Mouse (Mus musculus) kidney, adult 2 months (tissue): ENCODE results near the gene Piezo1. TPM values are rescaled to one million over a fixed set of nuclear protein-coding genes. Genes with fewer than 3 reads are reported as not detected.
"Not testable (repeated sequence)": the region's sequence is repeated elsewhere in the genome, so short reads cannot be mapped to it uniquely, and the experiment has no call there.

ENCODE experiments used
- DNase-seq: peaks from one replicate; pipeline ENCODE4 v3.0.0; 2021
- H3K27ac ChIP-seq: fragments of 200-500 bp; 2 replicates; pipeline ENCODE4 v1.5.1; 2012; ENCODE audit warnings: low read depth, low read length, control low read depth, inconsistent platforms; ENCODE audit not compliant: insufficient read depth
- H3K27me3 ChIP-seq: fragments of 200-500 bp; replicated peaks from 2 replicates; pipeline ENCODE4 v1.6.1; 2012; ENCODE audit warnings: mild to moderate bottlenecking, moderate library complexity, low read length, inconsistent platforms; ENCODE audit not compliant: control insufficient read depth, insufficient read depth
- H3K36me3 ChIP-seq: fragments of 200-500 bp; 2 replicates; pipeline ENCODE4 v1.6.1; 2012; ENCODE audit warnings: mild to moderate bottlenecking, moderate library complexity, low read length, inconsistent platforms; ENCODE audit not compliant: control insufficient read depth, insufficient read depth
- H3K4me1 ChIP-seq: fragments of 200-500 bp; 2 replicates; pipeline ENCODE4 v1.6.1; 2011; ENCODE audit warnings: low read length; ENCODE audit not compliant: control insufficient read depth, insufficient read depth
- H3K4me3 ChIP-seq: fragments of 200-500 bp; 2 replicates; pipeline ENCODE4 v1.5.1; 2011; ENCODE audit warnings: mild to moderate bottlenecking, low read depth, low read length, control low read depth; ENCODE audit not compliant: insufficient read depth
- CTCF ChIP-seq: fragments of 200-500 bp; conservative IDR thresholded peaks from 2 replicates; pipeline ENCODE4 v1.5.1; 2011; ENCODE audit warnings: low read depth, mild to moderate bottlenecking, control low read depth, low read length, moderate library complexity, mixed read lengths; ENCODE audit not compliant: insufficient read depth, insufficient read length
- POLR2A ChIP-seq: fragments of 200-500 bp; IDR thresholded peaks from one replicate; pipeline ENCODE4 v1.6.1; 2011; ENCODE audit warnings: low read depth, low read length, control low read depth
- WGBS: fragments of 180-500 bp; shearing (Covaris S2); methylation state at CpG from one replicate; pipeline ENCODE4 v1.1.7; 2018; 5-methylcytosine and 5-hydroxymethylcytosine counted together
- polyA plus RNA-seq: library from polyadenylated mRNA; depleted of rRNA; stranded (reverse); fragments of >200 nt; gene quantifications from 2 replicates; pipeline ENCODE4 v1.2.3, GENCODE M21; 2012

Piezo1 gene
- polyA plus RNA-seq, 1 experiment = 102 TPM

DNA sequence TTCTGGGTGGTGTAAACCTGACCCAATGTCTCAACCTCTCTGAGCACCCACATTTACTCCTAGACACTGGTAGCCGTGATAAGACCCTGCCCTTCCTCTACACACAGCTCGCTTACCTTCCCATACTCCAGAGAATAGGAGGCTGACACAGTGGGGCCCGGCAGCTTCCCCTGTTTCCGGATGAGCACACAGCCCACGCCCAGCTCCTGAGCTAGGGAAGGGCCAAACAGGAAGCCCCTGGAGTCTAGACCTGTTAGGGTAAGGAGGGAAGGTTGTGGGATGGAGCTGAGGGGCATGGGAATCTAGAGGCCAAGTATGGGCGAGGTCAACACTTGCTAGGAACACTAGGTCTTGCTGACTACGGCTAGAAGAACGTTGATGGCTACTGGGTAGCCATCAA, 24.2 kb upstream of the Piezo1 start:
- Histone ChIP-seq H3K36me3 (no peaks in the 10 kb centered on the region), H3K4me3 (peak overlapping the region; percentile 68; the same call in 1 of the 2 replicates), H3K27me3 (no peaks in the 10 kb centered on the region), H3K4me1 (peaks cover 19% of the 10 kb centered on the region), H3K27ac (no peak overlapping the region)
- TF ChIP-seq CTCF = no peak
- no peak for TF ChIP-seq POLR2A
- WGBS = 46% methylated on average over 8 of the region's 8 CpGs
- no peak for DNase-seq

DNA sequence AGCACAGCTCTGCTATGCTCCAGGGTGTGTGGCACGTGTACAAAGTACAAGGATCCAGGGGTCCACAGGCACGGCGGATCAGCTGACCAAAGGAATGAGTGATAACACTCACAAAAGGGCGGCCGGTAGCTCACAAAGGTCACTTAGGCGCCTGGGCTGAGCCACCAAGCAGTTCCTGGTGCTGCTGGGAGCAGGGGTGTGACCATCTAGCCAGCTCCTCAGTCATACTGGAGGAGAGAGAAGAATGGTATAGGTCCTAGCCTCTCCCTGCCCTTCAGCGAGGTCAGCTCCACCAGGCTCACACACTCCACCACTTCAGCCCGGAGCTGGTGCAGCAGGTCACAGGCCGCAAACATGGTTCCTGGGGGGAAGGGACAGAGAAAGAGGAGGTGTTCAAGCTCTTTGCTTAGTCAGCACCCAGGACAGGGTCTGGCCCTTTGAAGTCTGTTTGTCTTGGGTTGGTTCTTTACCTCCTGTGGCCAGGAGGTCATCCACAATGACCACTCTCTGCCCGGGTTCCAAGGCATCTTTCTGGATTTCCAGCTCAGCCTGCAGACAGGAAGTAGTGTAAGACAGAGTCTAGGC, 23.6 kb upstream of the Piezo1 start:
- 27% methylated on average over 10 of the region's 10 CpGs for WGBS
- Histone ChIP-seq H3K4me1 (peaks cover 19% of the 10 kb centered on the region), H3K27me3 (no peaks in the 10 kb centered on the region), H3K4me3 (no peak overlapping the region), H3K27ac (peak overlapping the region; percentile 7; the same call in 1 of the 2 replicates), H3K36me3 (no peaks in the 10 kb centered on the region)
- TF ChIP-seq POLR2A = no peak
- TF ChIP-seq CTCF = no peak
- peak; percentile 67 for DNase-seq

DNA sequence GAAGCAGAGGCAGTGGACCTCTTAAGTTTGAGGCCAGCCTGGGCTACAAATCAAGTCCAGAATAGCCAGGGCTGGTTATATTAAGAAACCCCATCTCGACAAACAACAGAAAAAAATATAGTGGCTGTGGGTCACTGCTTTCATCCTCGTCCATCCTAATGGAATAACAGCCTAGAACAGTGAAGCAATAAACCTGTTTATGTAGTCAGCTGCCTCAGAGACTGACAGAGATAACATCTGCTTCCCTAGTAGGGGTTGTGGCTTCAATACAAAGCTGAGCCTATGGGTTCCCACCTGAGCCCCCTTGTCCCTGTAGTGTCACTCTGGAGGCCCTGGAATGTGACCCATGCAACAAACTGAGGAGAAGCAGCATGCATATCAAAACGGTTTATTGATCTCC, 23.1 kb upstream of the Piezo1 start:
- Histone ChIP-seq H3K27me3 (no peaks in the 10 kb centered on the region), H3K4me1 (peaks cover 19% of the 10 kb centered on the region), H3K27ac (no peak overlapping the region), H3K36me3 (no peaks in the 10 kb centered on the region), H3K4me3 (no peak overlapping the region)
- no peak for DNase-seq
- 21% methylated on average over 3 of the region's 3 CpGs for WGBS
- TF ChIP-seq POLR2A (no peak), CTCF (no peak)

- TF ChIP-seq CTCF = no peak
- TF ChIP-seq POLR2A = no peak
- DNase-seq = no peak
- WGBS = 70% methylated on average over 9 of the region's 9 CpGs
- Histone ChIP-seq H3K27me3 (no peaks in the 10 kb centered on the region), H3K4me1 (peaks cover 19% of the 10 kb centered on the region), H3K36me3 (no peaks in the 10 kb centered on the region), H3K4me3 (no peak overlapping the region), H3K27ac (no peak overlapping the region)
Observed at GRCm38 (mm10) chr8:122573577-122573976, 22.4 kb upstream of the Piezo1 start.

DNA sequence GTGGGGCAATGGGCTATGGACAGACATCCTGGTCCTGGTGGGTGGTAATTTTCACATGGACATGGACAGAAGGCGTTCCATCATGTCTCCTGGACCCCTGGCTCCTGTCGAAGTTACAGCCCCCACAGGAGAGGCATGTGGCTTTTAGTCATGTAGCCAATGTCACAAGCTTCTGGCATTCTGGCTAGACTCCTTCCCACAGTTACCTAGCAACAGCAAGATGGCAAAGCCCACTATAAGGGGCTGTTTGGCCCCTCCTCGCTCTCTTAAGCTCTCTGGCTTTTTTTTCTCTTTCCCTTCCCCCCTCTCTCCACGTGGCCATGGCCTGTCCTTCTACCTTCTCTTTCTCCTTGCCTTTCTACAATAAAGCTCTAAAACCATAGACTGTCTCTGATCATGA, 22.0 kb upstream of the Piezo1 start:
- H3K27ac ChIP-seq, H3K27me3 ChIP-seq, H3K36me3 ChIP-seq, H3K4me3 ChIP-seq, DNase-seq: not testable (repeated sequence)
- peaks cover 19% of the 10 kb centered on the region for H3K4me1 ChIP-seq
- WGBS = 60% methylated on average over 4 of the region's 4 CpGs

- H3K4me3 ChIP-seq = no peak overlapping the region
- H3K27me3 ChIP-seq = no peaks in the 10 kb centered on the region
- H3K36me3 ChIP-seq = no peaks in the 10 kb centered on the region
- H3K4me1 ChIP-seq = peaks cover 19% of the 10 kb centered on the region
- DNase-seq = peak; percentile 84
- TF ChIP-seq CTCF = no peak
- no peak for TF ChIP-seq POLR2A
- no peak overlapping the region for H3K27ac ChIP-seq
- 70% methylated on average over 3 of the region's 3 CpGs for WGBS
Observed at GRCm38 (mm10) chr8:122572751-122573150, 21.6 kb upstream of the Piezo1 start.

DNA sequence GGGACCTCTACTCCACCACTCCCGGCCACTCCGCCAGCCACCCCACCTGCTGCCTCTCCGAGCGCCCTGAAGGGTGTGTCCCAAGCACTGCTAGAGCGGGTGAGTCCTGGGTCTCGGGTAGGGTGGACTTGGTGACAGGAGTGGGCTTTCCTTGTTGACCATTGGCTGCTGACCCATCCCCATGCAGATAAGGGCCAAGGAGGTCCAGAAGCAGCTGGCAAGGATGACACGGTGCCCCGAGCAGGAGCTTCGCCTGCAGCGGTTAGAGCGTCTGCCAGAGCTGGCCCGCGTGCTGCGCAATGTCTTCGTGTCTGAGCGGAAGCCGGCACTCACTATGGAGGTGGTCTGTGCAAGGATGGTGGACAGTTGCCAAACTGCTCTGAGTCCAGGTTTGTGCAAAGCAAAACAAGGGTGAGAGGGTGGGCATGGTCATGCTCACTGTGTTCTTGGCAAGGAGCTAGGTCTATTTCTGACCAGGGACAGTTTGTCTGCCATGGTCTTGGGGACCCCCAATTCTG, 20.7 kb upstream of the Piezo1 start:
- 92% methylated on average over 17 of the region's 17 CpGs for WGBS
- no peak for TF ChIP-seq CTCF
- TF ChIP-seq POLR2A = no peak
- DNase-seq = no peak
- H3K27ac ChIP-seq = no peak overlapping the region
- no peak overlapping the region for H3K4me3 ChIP-seq
- H3K27me3 ChIP-seq = no peaks in the 10 kb centered on the region
- peaks cover 23% of the 10 kb centered on the region for H3K4me1 ChIP-seq
- no peaks in the 10 kb centered on the region for H3K36me3 ChIP-seq

- 90% methylated on average over 11 of the region's 11 CpGs for WGBS
- DNase-seq = no peak
- no peaks in the 10 kb centered on the region for H3K36me3 ChIP-seq
- H3K27ac ChIP-seq = no peak overlapping the region
- no peak overlapping the region for H3K4me3 ChIP-seq
- H3K27me3 ChIP-seq = no peaks in the 10 kb centered on the region
- H3K4me1 ChIP-seq = peaks cover 25% of the 10 kb centered on the region
- TF ChIP-seq POLR2A (no peak), CTCF (no peak)
Observed at GRCm38 (mm10) chr8:122571153-122571552, 20.0 kb upstream of the Piezo1 start.
